Mouse (Mus musculus): Measurements from ENCODE around the gene Mob1a.
"Not testable (repeated sequence)": the region's sequence is repeated elsewhere in the genome, so short reads cannot be mapped to it uniquely, and the experiment has no call there.

Mob1a gene

GRCm38 (mm10) chr6:83342957-83343356, 17.1 kb downstream of the Mob1a start:
- DNase-seq (ENCODE audit: extremely low spot score): no peak

DNA sequence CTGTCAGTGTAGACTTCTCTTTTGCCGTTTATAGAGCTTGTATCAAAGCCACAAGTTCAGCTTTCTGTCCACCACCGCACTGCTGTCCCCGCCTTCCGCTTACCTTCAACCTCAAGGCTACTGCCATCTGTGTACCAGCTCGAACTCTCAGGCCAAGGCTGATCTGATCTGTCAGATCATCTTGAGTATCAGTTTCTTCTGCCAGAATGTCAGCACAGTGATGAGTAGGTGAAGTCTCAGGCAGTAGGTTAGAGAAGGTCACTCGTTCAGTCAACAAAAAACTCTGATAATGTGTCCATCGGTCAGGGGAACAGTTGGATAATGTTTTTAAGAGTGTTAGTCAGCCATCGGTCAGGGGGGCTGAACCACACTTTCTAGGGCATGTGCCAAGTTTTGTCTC, 19.5 kb downstream of the Mob1a start:
- DNase-seq (ENCODE audit: extremely low spot score): not testable (repeated sequence)

DNA sequence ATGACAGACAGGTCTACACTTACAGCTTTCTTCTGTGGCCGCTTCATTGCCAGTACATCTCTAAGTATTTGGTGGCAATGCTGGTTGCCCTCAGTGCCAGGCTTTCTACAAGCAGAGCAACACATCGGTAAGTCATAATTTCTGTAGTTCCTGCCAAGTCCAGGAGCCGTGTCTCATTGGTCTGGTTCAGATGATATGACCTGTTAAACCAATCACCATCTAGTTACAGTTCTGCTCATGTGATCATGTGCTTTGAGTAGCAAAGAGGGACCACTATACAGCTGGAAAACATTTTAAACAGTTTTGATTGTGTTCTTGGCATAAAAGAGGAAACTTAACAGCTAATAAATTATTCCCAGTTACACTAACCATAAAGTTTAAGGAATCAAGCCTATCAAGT, 22.1 kb downstream of the Mob1a start:
- no peak for DNase-seq (ENCODE audit: extremely low spot score)

DNA sequence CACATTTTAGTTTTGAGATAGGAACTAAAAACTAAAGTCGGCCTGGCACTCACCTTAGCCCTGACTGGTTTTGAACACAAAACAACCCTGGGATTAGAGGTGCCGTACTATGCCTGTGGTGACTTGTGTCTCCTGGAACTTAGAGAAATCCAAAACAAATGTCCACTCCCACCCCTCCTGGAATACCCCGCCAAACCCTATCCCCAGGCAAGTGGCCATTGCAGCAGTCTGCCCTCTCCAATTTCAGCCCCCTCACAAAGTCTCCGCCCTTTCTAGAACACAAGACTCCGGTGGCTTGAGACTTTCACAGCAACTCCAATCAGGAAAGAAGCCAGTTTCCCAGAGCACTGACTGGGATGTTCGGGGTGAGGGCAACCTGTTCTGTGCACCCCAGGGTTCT, 23.1 kb downstream of the Mob1a start, which contains the start of gene Bola3:
Gene Bola3 (plus strand): TSS at position 275 of the 400 bp plus-strand sequence.
- no peak for DNase-seq (ENCODE audit: extremely low spot score)

- peak; percentile 93 for DNase-seq (ENCODE audit: extremely low spot score)
Observed at GRCm38 (mm10) chr6:83349274-83349958, 23.6 kb downstream of the Mob1a start.

GRCm38 (mm10) chr6:83350172-83350571, 24.4 kb downstream of the Mob1a start:
- no peak for DNase-seq (ENCODE audit: extremely low spot score)

DNA sequence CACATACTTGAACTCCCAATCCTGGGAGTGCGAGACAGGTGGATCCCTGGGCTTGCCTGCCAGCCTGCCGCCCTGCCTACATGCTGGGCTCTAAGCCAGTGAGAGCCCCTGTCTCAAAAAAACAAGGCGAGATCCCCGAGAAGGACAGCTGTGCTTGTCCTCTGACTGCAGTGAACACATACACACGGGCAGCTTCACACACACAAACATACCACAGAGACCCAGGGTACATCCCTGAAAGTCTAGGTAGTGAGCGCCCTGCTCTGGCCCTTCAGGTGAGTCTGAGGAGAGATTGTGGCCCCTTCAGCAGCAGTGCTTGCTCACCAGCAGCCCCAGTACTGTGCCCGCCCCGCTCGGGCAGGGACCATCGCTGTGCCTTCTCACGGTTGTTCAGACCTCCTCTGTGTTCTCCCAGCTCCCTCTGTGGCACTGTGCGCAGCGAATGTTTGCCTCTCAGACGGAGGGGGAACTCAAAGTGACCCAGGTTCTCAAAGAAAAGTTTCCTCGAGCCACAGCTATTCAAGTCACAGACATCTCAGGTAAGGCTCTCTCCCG, 25.1 kb downstream of the Mob1a start:
- no peak for DNase-seq (ENCODE audit: extremely low spot score)

GRCm38 (mm10) chr6:83351490-83352160, 25.8 kb downstream of the Mob1a start:
- no peak for DNase-seq (ENCODE audit: extremely low spot score)

GRCm38 (mm10) chr6:83352666-83353410, 27.0 kb downstream of the Mob1a start:
- DNase-seq (ENCODE audit: extremely low spot score): no peak

DNA sequence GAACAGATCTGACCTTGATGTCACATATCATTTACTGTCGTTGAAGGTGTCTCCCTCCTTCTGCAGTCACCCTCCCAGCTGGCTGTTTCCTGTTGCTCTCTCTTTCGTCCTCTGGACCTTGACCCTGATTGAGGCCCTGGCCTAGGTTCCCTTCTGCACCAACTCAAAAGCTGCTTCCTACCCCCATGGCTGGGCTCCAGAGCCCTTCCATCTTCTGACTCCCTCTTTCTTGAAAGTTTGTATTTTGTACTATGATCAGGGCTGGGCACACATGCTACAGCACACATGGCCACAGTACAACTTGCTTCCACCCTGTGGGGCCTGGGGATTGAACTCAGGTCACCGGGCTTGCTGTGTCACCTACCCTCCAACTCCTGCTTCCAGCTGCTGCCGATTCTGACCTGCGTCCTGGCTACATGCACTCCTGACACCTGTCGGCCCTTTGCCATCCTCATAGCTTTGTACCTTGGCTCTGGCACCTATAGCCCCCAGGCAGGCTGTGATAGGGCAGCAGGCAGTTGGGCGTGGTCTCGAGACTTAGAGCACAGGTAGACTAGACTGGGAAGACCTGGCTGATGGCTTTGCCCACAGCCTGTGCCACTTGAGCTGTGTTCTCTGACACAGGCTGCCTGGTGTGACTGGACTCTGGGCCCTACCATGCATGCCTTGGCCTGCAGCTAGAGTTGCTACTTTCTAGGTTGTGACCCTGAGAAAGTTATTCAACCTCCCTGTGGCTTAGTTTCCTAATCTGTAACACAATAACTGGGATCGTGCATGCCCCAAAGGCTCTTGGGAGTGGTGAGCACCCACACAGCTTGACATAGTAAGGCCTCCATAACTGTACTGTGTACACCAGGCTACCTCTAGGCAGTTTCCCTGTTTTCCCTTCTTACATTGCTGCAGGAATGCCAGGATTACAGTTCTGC, 29.3 kb downstream of the Mob1a start:
- no peak for DNase-seq (ENCODE audit: extremely low spot score)

DNA sequence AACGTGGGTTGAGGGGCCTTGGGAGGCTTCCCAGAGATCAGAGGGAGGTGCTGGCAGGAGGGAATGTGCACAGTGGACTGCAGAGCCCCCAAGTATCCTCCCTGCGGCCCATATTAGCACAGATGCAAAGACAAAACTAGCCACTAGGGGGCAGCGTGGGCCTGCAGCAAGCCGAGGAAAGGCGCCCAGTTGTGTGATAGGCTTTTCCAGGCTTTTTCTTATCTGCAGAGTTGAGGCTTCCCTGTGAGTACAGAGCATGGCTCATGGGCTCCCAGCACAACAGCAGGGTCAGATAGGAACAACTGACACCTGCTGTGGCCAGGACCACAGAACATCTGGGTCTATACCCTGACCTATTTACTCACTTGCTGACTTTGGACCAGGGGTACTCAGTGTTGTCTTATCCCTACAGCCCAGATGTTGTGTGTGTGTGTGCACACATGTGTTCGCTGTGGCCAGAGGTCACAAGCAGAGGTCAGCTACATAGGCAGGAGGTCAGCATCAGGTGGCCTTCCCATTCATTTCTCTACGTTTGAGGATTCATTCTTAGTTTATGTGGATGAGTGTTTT, 30.8 kb downstream of the Mob1a start:
- DNase-seq (ENCODE audit: extremely low spot score): peak; percentile 85

DNA sequence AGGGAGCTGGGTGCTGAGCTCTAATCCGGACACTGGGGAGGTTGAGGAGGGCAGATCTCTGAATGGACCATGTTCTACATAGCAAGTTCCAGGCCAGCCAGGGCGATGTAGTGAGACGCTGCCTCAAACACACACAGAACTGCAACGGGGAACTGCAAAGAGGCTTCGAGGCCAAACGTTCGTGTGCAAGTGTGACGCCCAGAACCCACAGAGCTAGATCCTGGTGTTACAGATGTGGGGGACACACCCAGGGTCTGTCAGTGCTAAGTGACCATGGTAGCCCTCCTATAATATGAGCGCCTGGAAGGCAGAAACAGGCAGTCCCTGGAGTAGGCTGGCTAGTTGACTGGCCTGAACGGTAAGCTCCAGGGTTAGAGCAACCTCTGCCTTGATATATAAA, 31.6 kb downstream of the Mob1a start:
- no peak for DNase-seq (ENCODE audit: extremely low spot score)

DNA sequence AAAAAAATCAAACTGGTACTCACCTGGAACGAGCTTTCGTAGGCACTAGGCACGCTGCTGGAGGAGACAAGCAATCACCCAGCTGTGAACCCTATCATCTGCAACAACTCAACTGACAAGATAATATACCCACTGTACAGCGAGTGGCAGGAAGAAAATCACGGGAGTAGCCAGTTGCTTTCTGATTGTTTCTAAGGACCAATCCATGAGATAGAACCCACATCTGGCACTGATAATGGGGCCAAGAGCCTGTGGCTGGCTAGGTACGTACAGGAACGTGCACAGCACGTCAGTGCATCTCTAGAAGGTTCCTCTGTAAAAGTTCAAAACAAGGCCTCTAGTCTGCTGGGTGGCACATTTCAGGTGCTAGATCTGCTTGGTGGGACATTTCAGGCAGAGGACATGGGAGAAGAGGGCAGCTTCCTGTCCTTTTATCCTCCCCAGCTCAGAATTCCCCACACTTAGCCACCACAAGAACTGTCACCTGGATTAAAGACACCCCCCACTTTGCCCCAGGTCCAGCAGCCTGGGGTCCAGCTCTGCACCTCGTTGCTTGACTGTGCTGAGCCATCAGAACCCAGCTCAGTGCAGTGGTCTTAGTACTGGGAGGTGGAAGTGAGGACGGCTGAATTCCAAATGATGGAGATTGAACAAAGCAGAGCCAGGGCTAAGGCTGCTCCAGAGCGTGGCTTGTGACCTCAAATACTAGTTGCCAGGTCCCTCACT, 35.9 kb downstream of the Mob1a start:
- no peak for DNase-seq (ENCODE audit: extremely low spot score)

DNA sequence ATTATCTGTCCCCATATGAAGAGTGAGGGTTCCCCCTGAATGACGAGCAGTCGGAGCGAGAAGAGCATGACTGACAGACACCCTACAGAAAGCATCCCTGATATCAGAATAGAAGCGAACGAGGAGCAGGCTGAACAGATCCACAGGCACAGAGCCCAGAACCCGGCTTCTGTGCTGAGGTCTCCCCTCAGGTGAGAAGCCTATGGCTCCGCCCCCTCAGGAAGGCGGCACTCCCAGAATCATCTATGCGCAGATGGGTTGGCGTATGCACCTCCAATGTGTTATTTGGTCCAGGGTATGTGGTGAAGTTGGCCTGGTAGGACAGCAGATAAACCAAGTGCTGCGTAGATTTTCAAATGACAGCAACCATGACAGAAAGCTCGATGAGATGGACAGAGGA, 37.3 kb downstream of the Mob1a start:
- no peak for DNase-seq (ENCODE audit: extremely low spot score)

DNA sequence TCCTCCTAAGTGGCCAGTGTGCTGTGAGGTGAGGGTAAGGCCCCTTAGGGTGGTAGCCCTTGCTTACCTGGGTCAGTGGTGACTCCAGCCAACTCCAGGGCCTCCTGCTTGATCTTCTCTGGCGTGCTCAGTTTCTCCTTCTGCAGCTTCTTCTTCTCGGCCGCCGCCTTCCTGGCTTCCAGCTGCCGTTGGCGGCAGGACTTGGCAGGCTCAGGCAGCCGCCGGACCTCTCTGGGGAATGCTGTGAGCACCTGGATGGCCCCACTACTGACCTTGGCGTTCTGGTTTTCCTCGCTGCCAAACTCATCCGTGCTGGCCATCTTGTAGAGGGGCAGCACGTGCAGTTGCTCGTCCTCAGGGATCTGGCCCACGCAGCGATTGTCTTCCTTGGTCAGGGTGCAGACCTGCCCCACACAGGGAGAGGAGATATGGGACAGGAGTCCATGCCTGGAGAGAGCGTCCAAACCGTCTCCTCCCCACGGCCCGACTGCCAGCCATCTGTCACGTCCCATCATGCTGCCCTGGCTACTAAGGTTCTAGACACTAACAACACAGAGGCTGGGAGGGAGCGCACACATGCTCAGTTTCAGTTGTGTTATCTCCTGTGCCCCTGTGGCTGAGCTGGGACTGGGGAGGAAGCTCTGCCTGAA, 44.6 kb downstream of the Mob1a start:
- no peak for DNase-seq (ENCODE audit: extremely low spot score)

DNA sequence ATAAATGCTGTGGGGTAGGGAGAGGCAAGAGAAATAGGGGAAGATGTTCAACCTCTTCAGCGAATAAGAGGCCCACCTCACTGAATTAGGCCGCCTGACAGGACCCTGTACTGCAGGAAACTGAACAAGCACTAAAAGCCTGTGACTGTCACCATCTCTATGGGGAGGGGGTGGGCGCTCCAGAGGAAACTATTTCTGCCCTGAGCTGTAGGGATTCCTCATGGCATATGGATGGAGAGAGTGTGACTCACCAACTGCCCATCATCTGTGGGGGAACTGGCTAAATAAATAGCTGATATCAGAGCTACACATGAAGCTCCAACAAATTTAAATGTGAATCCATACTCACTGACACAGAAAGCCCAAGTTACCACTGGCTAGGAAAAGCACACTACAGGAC, 45.5 kb downstream of the Mob1a start:
- no peak for DNase-seq (ENCODE audit: extremely low spot score)

- no peak for DNase-seq (ENCODE audit: extremely low spot score)
Observed at GRCm38 (mm10) chr6:83373704-83374300, 48.0 kb downstream of the Mob1a start.

DNA sequence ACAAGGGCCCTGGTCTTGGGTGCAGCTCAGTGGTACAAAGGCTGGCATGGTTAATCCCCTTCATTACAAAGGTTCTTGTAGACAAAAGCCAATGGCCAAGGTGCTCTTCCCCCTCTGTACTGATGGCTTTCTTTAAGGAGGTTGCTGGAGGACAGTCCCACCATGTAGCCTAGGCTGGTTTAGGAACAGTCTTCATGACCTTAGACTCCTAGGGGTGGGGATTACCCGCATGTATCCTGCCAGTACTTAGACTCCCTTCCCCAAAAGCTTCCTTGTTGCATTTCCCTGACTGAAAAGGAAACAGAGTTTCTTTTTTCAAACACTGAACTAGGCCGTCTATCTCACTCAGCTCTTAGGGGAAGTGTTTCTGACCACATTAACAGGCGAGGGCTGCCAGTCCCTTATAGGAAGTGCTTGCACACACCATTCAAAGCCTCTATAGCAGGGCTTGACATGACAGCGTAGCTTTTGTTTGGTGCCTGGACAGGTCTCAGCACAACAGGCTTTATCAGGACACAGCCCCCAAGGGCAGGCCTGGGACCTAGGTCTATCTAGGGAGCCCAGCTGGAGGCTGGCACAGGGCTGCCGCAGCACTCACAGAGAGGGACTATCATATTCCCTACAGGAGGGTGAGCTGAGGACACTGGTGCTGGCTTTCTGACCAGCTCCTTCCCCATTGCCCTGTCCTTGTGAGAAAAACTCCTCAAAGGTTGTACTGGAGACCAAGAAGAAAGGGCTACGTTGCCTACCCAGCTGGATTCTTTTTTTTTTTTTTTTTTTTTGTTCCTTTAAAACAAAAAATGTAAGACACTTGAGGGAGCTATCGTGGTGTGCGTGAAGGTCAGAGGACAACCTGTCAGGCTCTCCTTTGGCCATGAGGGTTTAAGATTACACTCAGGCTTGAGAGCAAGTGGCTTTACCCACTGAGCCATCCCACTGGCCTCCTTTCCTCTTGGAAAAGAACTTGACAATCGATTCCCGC, 56.0 kb downstream of the Mob1a start:
- DNase-seq (ENCODE audit: extremely low spot score): no peak

Measured in embryo, embryonic 9.5 days (tissue).